Mouse (Mus musculus) NIH3T3 (cell line): ENCODE data around the gene Aldh16a1.
"Not testable (repeated sequence)": the region's sequence is repeated elsewhere in the genome, so short reads cannot be mapped to it uniquely, and the experiment has no call there.

Experiments
- DNase-seq: peaks from one replicate; pipeline ENCODE4 v3.0.0-alpha.2; 2012; ENCODE audit warnings: low read depth

The Aldh16a1 gene

DNA sequence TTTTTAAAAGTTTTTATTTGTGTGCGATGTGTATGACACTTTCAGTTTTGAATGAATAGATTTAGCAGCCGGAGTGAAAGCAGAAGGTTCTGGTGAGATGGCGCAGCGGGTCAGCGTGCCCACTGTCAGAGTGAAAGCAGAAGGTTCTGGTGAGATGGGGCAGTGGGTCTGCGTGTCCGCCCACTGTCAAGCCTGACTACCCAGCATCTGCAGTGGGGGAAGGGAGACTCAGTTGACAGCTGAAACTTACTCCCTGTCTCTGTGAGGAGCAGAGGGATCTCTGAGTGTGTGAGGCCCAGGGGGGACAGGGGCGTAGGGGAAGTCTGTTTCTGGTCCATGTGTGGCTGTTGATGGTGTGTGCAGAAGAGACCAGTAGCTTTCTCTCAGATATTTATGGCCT is 36.8 kb downstream of the Aldh16a1 start:
- no peak for DNase-seq

DNA sequence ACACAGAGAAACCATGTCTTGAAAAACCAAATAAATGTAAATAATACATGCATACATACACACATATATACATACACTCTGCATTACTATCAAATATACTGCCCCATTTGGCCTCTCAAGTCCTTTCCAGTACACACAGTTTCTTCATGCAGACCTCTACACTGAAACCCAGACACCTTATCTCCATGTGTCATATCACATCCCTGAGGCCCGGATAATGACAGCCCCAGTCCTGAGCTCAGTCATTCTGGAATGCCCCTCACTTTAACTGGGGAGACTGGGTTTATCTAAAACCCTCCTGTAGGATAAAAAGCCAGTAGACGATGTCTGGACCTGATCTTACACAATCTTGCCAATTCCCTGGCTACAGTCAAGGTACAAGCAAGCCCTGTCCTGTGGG is 40.9 kb downstream of the Aldh16a1 start:
- DNase-seq: no peak

DNA sequence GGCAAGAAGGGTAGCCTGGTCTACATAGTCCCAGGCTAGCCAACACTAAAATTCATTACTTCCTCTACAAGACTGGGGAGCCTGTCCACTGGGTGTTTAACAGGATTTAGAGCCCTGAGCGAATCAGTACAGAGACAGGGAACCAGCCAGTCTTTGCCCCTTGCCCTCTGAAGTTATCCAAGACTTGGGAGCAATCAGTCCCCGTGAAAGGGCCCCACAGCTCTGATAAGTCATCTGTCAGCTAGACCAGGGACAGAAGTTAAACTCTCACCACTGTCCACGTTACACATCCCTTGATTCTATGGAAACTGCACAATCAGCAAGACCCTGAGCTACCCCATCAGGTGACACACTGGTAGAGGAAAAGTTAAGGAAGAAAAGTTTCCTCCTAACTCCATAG is 41.9 kb downstream of the Aldh16a1 start:
- no peak for DNase-seq

DNA sequence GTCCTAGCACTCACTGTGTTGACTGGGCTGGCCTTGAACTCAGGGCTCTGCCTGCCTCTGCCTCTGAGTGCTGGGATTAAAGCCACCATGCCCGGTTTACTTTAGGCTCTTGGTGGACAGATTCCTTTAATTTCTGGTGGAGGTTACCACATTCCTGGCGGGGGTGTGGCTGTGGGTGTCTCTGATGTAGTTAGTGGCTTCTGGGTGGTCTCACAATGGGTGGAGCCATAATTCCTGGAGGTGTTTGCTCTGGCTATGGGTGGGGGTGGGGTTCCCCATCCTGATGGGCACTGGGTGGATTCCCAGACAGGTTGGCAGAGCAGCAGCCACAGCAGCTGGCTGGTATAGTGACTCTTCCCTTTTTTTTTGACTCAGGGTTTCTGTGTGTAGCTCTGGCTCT is 42.4 kb downstream of the Aldh16a1 start:
- DNase-seq: no peak

DNA sequence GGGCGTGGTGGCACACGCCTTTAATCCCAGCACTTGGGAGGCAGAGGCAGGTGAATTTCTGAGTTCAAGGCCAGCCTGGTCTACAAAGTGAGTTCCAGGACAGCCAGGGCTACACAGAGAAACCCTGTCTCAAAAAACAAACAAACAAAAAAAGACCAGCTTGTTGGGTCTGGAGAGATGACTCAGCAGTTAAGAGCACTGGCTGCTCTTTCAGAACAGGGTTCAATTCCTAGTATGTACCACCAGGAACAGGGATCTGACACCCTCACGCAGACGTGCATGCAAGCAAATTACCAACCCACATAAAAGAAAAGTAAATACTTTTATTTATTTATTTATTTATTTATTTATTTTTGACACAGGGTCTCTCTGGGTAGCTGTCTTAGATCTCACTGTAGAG is 44.3 kb downstream of the Aldh16a1 start:
- DNase-seq: not testable (repeated sequence)

DNA sequence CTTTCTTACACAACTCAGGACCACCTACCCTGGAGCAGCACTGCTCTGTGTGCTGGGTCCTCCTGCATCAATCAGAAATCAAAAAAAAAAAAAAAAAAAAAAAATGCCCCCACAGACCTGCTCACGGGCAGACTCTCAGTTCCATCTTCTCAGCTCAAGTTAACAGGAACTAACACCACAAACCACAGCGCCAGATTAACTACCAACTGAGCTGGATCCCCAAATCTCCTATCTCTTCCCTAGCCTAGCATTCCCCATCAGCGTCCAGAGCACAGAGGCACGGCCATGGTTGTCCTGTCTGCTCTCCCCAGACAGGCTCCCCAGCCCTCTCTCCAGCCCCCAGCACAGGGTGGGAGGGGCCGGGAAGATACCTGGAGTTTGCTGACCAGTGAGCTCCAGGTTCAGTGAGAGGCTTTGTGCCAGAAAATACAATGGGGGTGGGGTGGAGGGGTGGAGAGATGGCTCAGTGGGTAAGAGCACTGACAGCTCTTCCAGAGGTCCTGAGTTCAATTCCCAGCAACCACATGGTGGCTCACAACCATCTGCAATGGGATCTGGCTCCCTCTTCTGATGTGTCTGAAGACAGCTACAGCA is 47.2 kb downstream of the Aldh16a1 start:
- no peak for DNase-seq

DNA sequence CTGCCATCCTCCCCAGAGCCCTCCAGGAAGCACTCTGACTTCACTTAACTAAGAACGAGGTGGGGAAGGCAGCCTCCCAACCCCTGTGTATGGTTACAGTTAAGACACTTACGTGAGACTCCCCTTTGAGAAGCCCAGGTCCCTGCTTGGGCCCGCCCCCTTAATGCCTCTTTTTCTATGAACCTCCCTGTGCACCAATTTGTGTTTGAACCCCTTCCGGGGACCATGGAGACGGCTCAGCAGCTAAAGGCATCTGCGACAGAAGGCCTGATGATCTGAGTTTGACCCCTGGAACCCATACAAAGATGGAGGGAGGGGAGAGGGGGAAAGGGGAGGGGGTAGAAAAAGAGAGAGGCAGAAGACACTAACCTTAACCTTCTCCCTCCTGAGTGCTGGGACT is 47.9 kb downstream of the Aldh16a1 start:
- no peak for DNase-seq

DNA sequence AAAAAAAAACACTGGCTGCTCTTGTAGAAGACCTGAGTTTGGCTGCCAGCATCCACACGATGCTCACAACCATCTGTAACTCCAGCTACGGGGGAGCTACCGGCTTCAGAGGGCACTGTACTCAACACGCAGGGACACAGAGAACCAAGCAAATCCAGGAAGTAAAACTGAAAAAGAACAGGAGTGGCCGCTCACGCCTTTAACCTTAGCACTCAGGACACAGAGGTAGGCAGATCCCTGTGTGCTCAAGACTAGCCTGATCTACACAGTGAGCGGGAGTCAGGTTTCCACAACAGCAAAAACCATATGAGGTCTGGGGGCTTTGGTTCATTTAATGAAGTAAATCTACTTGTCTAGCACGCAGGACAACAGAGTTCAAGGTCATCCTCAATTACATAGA is 48.9 kb downstream of the Aldh16a1 start:
- no peak for DNase-seq

DNA sequence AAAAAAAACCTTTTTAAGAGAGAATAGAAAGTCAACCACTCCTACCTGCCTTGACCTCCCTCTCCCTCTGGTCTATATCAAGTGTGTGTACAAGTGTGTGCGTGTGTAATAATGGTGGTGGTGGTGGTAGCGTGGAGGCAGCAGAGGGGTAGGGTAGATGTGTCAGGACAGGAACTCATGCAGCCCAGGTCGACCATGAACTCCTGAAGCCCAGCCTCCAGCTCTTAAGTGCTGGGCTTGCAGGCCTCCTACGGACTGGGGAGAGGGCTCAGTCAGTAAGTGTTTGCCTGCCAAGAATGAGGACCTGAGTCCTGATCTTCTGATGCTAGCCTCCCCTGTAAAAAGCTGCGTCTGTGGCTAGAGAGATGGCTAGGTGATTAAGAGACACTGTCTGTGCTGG is 49.4 kb downstream of the Aldh16a1 start:
- no peak for DNase-seq

DNA sequence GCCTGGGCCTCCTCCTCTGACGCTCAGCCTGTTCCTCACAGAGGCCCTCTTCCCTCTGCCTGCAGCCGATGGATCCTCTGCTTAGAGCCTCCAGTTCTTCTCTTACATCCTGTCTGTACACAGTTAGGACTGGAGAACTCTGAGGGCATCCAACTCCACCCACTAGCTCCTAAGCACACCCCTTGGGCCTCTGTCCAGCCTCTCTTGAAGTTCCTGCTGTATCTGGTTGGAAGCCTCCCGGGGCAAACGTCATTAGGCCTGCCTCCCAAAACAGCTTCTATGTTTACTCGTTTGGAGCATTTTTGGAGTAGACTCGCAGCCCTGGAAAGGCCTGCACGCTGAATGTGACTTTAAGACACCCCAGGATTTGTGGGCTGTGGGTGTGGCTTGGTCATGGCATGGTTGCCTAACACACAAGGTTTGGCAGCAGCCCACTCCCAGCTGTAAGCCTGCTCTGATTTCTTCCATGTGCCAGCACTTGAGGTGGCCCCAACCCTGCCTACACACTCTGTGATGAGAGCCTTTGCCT is 50.7 kb downstream of the Aldh16a1 start, which contains the start of gene Fcgrt:
Gene Fcgrt (minus strand): TSS at position 200 of the 529 bp plus-strand sequence.
- DNase-seq: peak; percentile 99

DNA sequence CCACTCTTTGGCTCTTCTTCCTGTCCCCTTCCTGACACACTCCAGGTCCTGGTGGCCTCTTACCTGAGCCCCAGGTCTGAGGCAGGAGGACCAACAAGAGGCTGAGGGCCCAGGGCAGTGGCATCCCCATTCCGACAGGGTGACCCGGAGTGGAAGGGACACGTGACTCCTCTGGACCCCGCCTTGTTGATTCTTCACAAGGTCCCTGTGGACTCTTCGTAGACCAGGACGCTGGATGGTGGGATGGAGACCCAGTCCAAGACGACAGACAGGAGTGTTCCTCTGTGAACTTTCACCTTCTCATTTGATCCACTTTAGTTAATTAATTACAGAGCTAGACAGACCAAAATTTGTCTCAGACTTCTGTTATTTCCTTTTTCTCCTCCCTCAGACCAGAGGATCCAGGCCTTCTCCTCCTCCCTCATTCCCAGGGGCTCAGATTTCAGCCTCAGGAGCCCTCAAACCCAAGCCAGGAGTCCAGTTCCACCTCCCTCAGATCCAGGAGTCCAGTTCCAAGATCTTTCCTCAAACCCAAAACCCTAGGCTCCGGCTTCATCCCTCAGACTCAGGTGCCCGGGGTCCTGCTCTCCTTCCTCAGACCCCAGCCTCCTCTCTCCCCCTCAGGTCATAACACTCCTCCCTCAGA is 51.3 kb downstream of the Aldh16a1 start:
- DNase-seq: peak; percentile 57

DNA sequence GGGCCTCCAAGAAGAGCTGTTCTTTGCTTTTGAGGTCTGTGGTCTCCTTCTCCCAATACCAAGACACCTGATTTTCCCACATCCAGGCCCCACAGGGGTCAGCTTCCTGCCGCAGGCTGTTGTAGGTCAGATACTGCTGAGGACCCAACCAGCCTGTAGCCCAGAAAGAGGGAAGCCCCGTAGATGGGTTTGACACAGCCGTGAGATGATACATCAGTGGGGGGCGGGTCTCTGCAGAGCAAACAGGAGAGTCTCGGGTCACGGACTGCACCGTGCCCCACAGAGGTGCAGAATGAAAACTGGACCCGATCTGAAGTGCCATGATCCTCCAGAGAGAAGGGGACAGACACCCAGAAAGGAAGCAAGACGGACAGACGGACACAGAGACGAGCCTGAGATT is 51.9 kb downstream of the Aldh16a1 start:
- DNase-seq: no peak

DNA sequence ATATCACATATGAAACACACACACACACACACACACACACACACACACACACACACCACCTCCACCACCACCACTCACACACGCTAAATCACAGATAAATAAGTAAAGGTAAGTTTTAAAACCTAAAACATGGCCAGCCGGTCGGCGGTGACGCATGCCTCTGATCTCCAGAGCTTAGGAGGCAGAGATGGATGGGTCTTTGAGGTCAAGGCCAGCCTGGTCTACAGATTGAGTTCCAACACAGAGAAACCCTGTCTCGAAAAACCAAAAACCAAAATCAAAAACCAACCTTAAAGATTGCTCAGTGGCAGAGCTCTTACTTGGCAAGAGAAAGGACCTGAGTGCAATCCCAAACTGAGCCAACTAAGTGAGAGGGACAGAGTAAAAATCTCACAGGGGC is 54.3 kb downstream of the Aldh16a1 start:
- DNase-seq: no peak

DNA sequence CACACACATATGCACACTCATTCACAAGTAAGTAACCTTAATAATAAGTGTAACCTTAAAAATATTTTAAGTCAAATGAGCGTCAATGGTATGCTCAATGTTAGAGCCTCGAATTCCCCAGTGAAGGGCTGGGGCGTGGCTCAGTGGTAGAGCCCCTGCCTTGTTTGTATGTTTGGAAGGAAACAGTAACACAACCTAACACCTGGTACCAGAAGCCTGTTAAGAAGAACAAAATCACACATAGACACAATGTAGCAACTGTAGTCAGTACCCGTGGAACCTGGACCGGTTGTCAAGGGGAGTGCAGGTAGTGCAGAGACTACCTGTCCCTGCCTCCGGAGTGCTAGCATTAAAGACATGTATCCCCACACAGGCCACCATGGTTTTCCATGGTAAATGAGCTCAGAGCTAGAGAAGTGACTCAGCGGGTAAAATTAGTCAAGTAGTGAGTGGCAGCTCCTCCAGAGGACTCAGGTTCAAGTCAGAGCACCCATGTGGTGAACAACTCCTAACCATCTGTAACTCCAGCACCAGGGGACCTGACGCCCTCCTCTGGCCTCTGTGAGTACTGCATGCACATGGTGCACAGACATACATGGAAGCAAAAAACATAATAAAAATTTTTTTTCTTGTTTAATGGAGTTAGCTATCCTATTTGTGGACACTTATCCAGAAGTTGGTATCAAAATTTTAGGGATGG is 55.7 kb downstream of the Aldh16a1 start:
- DNase-seq: peak; percentile 55

DNA sequence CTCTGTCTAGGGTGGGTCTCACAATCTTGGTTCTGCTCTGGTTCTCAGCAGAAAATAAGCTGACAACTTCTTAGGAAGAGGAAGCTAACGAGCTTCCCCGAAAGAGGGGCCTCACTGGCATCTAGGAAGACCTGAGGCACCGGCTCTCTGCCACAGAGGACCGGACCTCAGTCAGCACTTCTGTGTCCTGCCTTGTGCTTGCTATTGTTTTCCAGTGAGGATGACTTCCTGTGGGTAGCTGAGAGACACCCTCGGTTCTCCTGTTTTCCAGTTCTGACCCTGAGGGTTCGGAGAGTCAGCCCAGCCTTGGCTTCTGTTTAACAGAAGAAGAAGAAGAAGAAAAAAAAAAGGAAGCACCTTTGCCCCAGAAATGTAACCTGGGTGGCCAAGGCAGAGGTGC is 56.9 kb downstream of the Aldh16a1 start:
- DNase-seq: no peak

DNA sequence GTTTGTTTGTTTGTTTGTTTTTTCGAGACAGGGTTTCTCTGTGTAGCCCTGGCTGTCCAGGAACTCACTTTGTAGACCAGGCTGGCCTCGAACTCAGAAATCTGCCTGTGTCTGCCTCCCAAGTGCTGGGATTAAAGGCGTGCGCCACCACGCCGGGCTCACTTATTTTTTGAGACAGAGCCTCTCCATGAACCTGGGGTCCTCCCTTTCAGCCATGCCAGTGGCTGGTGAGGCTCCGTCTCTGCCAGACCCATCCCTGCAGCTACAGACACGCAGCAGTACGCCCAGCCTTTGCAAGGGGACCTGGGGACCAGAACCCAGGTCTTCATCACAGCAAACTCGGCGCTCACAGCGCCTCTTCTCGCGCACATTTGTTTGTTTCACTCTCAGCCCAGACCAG is 58.4 kb downstream of the Aldh16a1 start:
- DNase-seq: not testable (repeated sequence)

DNA sequence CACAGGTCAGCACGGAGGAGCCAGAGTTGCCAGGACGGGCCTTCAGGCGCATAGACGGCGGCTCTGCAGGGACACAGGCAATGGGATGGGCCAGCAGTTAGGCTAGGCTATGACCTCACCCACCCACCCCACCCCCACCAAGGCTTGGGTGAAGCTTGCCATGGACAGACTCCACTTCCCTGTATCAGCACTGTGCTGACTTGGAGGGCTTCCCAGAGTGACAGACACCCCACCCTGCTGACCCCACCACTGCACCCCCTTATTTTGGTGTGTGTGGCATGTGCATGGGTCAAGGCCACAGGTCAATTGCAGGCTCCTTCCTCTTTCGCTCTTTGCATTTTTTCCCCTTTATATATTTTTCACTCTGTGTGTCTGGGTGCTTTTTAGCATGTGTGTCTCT is 59.0 kb downstream of the Aldh16a1 start:
- DNase-seq: no peak

DNA sequence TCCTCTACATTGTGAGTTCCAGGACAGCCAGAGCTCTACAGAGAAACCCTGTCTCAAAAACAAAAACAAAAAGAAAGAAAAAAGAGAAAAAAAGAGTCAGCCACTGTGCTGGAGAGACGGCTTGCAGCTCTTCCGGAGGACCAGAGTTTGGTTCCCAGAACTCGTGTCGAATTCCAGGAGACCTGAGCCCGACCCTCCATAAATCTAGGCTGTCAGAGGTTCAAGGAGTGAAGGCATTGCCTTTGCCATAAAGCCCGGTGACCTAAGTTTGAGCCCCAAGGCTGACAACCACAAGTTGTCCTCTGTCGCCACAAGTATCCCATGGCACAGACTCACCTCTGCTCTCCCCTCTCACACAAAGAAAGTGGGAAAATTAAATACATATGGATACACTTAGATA is 60.3 kb downstream of the Aldh16a1 start:
- peak; percentile 66 for DNase-seq

DNA sequence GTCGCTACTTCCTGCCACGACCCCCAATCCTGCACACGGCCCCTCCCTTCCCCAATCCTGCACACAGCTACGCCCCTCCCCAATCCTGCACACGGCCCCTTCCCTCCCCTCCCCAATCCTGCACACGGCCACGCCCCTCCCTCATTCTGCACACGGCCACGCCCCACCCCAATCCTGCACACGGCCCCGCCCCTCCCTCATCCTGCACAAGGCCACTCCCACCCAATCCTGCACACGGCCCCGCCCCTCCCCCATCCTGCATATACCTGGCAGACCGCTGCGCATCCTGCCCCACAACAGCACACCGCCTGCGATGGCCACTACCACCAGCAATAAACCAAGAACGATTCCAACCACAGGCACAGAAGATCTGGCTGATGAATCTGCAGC is 60.9 kb downstream of the Aldh16a1 start:
- peak; percentile 31 for DNase-seq

DNA sequence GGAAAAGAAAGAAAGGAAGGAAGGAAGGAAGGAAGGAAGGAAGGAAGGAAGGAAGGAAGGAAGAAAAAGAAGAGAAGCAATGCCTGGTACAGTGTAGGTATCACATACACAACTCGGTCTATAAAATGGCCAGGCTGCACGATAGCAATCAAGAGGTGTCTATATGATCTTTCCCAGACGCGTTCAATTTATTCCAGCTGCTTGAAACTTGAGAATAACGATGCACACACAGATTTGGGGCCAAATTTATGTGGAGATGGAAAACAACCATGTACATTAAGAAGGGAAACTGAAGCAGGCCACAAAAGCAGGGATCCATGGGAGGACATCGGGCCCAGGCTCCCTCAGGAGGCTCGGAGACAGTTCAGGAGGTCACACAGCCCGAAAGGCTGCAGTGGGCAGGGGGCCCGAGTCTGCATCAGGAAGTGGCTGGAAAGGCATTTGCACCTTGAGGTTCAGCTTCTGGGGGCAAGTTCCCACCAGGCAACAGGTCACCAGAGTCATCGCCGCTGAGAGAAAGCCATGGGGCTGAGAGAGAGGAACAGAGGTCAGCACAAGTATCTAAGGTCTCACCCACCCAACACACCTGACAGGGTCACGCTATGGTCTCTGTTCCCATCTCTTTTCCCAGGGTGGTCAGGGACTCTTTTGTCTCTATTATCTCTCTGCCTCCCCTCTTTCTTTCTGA is 61.4 kb downstream of the Aldh16a1 start:
- DNase-seq: peak; percentile 34

DNA sequence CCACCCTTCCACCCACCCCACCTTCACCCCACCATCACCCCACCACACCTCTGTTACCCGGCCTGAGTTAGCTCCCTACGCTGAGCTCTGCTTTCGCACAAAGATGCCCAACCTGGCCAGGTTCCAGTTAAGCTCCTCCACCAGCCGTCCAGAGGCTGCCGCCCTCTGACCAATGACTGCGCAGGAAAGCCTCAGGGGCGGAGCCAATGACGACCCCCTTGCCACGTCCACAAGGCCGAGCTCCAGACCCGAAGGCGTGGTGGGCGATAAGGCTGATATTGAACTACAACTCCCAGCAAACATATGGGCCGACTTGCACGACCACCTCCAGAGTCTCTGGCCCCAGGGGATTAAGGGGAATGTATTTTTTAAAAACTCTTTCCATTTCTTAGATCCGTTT is 62.3 kb downstream of the Aldh16a1 start, which contains the start of gene Rcn3:
Gene Rcn3 (minus strand): TSS at position 174 of the 400 bp plus-strand sequence.
- DNase-seq: peak; percentile 99
